Mouse (Mus musculus): ENCODE data around the gene Spout1.

DNA sequence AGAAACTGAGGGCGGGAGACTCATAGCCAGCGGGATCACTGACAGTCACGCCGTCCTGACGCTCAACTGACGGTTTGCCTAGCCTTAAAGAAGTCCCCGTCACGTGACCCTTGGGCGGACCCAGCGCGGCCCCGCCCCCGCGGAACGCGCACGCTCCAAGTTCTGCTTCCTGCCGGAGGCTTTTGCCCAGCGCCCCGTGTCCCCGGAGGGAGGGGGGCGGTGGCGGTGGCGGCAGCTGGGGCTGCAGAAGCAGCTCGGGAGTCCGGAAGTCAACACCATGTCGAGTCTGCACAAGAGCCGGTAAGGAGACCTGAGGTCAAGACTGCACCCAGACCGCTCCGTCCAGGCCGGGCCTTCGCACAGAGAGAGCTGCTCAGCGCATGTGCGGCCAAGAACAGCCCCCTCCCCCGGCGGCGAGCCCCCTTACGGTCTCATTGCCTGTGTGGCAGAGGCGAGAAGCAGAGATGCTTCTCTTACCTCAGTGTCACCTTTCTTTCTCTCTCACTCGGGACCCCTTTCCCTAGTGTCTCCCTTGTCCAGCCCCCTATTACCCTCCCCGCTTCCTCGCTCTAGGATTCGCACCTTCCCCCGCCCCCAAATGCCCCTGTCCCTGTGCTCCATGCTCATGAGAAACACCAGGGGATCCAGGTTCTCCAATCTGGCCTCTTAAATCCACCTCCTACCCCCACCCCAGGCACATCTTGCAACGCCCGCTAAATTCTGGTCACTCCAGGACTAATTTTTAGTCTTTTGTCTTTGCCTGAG lies 44.5 kb downstream of the Spout1 start, which contains the start of gene Tbc1d13:
- TF ChIP-seq CTCF (IDR thresholded peaks at IDR 0.05; ENCODE audit: low read depth): no peak
- no peak; the same call in none of the 2 replicates for TF ChIP-seq EP300 (IDR thresholded peaks at IDR 0.05; ENCODE audit: low read depth)
